Mouse (Mus musculus): Measurements from ENCODE around the gene Rdh16.

GRCm38 (mm10) chr10:127754566-127755166 is 46.3 kb upstream of the Rdh16 start:
- TF ChIP-seq EP300 (IDR thresholded peaks at IDR 0.05; ENCODE audit: insufficient read depth, low read depth, low read length) (0 out of 2 replicates have a peak, but pooled peaks have one; percentile 23), CTCF (IDR thresholded peaks at IDR 0.05) (no peak)
